Mouse (Mus musculus) adrenal gland, postnatal 36 days (tissue): ENCODE measurements around the gene Ccdc69. TPM values are rescaled to one million over a fixed set of nuclear protein-coding genes. Genes with fewer than 3 reads are reported as not detected.
"Not testable (repeated sequence)": the region's sequence is repeated elsewhere in the genome, so short reads cannot be mapped to it uniquely, and the experiment has no call there.

Experiments used
- DNase-seq, 2 experiments: peaks; one replicate each; pipeline ENCODE4 v3.0.0; 2021; ENCODE audit warnings: mixed read lengths in 1 of 2
- total RNA-seq, 2 experiments: library from RNA; stranded (reverse); gene quantifications; 2 replicates each; pipeline ENCODE4 v1.2.3; 2021

Gene Ccdc69
- total RNA-seq, 2 experiments from 2014 or later: 7.3 to 10.0 TPM

DNA sequence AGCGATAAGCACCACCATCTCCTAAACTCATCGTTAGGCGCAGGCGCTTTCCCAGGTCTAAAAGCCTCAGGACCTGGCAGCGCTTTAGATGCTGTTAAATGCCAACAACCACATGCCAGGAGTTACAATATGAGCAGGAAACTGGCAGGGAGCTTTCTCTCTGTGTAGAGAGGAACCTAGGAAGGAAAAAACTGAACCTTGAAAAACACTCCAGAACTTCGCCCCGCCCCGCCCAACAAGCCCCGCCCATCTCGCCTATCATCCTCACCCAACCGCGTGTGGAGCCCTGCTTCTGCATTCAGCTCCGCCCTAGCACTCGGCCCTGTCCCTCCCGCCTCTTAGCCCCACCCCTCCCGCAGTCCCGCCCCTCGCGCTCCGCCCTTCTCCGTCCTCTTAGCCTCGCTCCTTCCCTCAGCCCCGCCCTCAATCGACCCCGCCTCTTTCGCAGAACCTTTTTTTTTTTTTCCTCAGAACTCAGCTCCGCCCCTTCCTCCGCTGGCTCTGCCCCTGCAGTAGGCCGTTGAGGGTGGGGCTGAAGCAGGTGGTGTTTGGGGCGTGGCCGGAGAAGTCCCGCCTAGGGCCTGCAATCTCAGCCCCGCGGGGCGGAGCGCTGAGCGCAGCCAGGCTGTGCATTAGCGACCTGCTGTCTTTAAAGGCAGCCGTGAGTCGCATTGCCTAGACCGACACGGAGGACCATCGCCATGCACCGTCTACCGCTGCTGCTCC lies 19.7 kb upstream of the Ccdc69 start, which contains the start of gene Gm2a:
Gm2a (plus strand) TSS at position 653 of the 726 bp plus-strand sequence.
- DNase-seq: peak; percentile 96 to 98

DNA sequence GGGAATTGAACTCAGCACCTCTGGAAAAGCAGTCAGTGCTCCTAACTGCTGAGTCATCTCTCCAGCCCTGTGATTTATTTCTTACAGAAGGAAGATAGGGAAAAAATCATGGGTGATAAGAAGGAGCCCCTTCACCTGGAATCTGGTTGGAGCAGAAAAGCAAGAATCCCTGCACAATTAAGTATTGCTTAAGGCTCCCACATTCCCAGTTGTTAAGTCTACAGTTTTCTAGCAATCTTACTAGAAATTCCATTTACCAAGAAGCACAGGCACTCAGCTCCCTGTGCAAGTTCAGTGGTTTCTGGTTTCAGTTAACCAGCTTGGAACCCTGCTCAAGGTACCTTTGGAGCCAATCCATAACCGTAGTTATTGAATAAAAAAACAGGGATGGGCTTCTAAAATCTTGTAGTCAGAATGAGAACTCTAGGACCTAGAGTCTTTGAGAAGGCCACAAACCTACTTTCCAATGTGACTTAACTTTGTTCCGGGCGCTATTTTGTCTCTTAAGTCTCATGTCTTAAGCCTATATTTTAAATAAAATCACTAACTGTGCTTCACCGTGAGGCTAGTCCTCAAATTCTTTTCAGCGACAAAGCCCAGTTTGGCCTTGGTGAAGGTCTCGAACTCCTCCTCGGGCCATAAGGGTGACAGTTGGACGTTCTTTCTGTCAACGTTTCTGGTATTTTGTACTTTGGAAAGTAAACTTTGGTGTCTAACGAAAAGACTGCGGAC lies 19.0 kb upstream of the Ccdc69 start:
- no peak for DNase-seq

DNA sequence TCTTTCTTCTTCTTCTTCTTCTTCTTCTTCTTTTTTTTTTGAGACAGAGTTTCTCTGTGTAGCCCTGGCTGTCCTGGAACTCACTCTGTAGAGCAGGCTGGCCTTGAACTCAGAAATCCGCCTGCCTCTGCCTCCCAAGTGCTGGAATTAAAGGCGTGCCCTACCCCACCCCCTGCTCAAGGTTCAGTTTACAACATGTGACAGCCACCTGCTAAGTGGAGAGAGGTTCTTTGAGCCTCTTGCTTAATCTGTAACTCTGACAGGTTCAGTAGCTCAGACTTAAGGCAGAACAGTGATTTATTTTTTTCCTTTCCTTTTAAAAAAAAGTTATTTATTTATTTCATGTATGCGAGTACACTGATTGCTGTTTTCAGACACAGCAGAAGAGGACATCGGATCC lies 18.4 kb upstream of the Ccdc69 start:
- DNase-seq: not testable (repeated sequence)

DNA sequence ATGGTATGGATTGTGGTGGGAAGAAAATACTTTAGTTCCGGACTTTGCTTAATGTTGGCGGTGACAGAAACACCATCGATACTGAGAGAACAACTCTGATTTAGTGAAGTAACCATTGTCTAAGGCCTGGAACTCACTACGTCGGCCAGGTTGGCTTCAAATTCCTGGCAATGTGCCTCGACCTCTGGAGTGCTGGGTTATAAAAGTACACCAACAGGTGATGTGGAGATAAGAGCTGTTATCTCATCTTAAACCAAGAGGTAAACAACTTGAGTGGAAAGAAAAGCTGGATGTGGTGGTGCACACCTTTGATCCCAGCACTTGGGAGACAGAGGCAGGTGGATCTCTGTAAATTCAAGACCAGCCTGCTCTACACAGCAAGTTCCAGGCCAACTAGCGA lies 15.2 kb upstream of the Ccdc69 start:
- no peak for DNase-seq

DNA sequence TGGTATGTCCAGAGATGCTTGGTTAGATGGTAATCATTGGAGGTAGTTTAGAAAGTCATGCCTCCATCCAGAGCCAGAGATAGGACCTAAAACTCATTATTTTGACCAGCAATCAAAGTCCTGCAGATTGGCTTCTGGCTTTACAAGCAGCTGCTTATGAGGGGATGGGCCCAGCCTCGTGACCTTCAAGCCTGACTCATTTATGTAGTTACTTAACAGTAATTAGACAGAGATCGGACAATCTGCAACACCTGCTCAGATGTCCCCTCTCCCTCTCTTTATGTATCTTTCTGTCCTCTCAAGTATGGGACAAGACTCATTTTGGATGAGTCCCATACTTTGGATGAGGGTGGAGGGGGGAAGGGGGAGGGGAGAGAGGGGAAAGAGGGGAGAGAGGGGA lies 12.0 kb upstream of the Ccdc69 start:
- DNase-seq: no peak

DNA sequence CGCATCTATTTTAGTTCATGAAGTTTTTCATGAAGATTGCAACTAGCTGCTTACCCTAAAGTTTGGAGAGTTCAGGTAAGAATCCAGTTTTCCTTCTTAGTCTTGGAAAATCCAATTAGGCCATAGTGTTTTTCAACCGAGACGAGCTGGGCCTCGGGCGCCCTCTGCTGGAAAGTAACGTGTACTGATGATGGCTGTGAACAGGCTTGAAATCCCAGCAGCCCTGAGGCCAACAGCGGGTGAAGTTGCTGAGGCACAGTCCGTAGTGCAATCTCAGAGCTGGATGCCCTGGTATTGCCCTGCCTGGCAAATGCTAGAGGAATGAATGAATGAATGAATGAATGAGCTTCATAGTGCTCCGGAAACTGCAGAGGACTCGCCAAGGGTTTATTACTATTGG lies 9.1 kb upstream of the Ccdc69 start:
- peak; percentile 79 to 81 for DNase-seq

DNA sequence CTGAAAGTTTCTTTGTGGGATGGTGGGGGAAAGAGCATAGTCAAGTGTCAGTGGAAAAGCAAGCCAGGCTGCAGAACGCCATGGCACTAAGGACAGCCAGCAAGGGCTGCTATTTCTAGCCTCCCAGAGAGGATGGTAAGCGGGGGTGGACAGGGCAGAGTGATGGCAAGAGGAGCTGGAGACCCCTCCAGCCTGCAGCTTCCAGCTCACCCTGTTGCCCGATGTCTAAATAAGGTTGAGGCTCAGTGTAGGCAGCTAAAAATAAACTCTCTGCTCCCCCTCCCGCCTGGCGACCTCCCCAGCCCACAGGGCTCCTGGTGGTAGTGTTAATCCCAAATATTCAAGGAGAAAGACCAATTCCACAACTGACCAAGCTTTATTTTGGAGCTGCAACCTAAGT lies 7.5 kb upstream of the Ccdc69 start:
- no peak for DNase-seq

DNA sequence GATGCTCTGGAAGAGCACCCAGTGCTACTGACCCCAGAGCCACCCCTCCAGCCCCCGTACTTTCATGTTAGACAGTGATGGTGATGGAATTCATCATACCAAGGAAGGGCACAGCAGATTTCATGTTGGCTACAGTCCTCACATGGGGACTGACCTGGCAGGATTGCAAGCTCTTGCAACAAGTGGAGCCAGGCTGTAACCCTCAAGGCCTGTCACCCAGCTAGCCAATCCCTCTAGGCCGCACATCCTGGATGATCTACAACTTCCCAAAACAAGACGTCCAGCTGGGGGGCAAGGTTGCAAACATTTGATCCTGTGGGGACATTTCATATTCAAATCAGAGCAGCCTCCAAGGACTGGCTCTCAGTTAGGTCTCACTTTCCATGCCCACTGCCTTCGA lies 6.7 kb upstream of the Ccdc69 start:
- peak; percentile 67 to 78 for DNase-seq

DNA sequence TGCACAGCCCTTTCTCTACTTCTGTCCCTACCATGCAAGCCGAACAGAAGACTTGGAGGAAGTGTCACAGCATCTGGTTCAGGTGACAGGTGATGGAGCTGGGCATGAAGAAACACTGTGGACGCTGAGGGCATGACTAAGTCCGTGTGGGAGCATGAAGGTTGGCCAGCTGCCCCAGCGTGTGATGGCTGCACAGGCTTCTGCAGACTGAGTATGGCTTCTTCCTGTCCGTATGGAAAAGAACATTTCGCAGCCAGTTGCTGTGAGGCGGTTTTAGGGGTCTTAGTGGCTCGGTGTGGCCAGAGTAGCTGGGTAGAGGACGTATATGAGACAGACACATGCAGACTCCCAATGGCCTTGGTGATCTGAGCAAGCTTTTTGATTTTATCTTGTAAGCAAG lies 3.3 kb upstream of the Ccdc69 start:
- DNase-seq: peak; percentile 64 to 65

DNA sequence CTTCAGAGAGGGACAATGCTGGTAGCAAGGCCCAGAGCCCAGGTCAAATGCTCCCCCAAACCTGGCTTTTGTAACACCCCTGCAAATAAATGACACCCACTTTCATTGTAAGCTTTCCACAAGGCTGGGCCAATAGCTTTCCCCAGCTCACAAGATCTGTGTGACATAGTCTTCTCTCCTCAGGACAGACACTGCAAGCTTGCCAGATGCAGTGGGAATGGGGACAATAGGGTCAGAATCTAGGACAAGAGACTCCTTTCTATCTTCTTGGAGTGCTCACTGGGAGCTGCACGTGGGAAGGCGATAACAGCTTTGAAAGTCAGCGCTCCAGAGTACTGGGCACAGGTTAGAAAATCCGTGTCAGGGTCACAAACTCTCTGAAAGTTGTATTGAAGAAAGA lies 1.2 kb upstream of the Ccdc69 start:
- DNase-seq: no peak

DNA sequence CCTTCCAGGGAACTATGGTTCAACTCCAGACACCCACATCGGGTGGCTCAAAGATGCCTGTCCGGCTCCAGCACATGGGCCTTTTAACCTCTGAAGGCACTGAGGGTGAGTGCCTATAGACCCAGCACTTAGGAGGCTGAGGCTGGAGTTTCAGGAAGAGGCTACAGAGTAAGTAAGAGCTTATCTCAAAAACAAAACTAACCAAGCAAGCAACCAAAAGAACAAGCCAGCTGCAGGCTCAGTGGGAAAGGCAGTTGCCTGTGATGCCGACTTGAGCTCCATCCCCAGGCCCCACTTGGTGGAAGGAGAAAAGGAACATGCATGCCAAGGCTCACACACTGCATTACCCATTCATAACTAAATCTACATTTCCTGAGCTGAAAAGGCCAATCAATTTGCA lies 571 bp upstream of the Ccdc69 start:
- no peak for DNase-seq

DNA sequence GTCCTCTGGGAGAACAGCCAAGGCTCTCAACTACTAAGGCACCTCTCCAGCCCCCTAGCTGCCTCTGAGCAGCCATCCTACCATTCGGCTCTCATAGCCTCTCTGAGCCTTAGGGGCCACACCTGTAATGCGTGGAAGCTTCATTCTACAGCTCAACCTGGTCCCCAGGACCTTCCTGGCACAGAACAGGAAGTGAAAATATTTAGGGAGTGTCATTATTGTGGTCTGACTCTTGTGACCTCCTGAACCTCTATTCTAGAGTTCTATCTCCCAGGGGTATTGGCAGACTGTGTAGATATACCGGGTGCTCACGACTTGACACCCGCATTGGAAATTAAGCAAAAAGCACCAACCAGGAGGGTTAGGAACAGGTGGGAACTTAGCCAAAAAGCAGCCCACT lies 1.7 kb downstream of the Ccdc69 start:
- DNase-seq: no peak

DNA sequence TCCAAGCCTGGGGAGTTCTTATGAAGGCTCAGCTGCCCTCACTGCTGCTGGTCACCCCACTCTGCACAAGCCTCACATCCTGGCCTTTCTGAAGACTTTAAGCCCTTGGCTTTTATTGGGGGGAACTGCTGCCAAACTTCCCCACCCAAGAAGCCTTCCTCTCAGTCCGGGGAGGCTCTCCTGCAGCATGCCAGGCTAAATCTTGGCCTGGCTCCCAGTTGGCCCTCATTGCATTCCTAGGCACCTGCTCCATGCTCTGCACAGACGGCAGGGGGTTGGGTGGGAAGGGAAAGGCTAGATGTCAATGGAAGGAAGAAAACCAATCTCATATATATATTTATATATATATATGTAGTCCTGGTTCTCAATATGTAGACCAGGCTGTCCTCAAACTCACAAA lies 2.3 kb downstream of the Ccdc69 start:
- peak; percentile 38 to 62 for DNase-seq

DNA sequence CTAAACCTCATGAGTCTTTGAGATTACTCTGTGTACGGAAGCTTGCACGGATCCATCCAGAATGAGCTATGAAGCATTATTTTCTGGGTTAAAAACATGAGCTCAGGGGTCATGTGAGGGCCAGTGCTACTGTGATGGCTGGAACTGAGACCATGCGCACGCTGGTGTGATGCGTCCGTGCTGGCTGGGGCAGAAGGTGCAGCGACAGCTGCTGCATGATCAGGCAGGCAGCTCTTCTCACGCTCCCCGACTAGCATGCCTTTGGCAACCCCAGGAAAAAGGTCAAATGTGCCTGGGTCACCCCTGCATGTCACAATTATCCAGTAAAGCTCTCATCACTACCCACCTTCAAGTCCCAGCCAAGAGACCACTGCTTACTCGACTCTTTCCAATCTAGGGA lies 4.7 kb downstream of the Ccdc69 start:
- no peak for DNase-seq

DNA sequence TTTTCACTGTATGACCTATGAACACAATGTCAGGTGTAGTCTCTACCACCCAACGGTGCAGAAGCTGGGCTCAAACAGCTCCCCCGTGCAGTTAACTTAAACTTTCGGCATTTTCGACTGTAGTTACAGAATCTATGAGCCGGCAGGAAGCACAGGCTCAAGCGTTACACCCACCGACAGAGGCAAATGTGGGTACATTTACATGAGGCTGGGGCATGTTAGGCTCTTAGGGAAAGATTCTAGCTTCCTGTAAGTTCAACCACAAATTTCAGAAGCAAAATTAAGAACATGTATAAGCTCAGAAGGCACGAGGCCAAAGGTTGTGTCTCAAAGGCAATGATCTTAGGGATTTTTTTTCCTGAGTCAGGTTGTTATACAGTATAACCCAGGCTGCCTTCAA lies 5.5 kb downstream of the Ccdc69 start:
- DNase-seq: no peak

DNA sequence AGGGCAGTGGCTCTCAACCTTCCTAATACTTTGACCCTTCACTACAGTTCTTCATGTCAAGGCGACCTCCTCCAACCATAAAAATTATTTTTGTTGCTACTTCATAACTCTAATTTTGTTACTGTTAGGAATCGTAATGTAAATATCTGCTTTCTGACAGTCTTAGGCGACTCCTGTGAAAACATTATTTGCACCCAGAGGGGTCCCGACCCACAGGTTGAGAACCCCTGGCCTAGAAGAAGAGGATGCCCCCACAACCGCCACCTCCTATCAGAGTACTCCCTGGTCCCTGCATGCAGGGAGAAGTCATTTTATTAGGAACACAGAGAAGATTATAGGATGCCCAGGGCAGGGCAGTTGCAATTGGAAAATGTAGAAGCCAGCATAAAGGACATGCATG lies 6.6 kb downstream of the Ccdc69 start:
- no peak for DNase-seq

DNA sequence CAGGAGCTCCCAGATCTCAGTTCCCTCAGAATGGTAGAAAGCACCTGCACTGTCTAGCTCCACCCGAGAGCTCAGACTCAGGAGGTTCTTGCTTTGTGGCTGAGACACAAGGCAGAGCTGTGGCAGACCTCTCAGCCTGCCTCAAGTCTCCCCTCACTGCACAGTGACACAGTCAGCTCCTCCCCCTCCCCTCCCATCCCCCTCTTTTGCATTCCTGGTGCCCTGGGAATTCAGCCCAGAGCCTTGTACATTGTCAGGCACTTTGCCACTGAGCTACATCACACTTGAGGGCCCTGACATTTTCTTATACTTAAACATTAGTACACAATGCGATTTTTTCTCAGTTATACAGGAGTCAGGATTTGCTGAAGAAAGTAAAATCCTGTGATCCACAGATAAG lies 8.9 kb downstream of the Ccdc69 start:
- no peak for DNase-seq

DNA sequence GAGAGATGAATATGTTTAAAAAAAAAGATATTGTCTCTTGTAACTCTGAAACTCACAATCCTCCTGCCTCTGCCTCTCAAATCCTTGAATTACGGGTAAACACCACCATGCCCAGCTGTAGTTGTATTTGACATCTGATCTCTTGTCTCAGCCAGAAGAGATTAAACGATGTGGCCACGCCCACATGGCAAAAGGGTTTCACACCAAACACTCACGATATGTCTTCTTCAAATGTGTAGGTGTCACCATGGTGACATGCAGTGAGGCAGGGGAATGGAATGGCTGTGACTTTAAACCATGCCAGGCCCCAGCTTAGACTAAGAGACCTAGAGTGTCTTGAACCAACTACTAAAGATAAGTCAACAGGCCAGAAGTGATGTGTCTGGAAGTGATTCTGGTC lies 11.0 kb downstream of the Ccdc69 start:
- DNase-seq: no peak

DNA sequence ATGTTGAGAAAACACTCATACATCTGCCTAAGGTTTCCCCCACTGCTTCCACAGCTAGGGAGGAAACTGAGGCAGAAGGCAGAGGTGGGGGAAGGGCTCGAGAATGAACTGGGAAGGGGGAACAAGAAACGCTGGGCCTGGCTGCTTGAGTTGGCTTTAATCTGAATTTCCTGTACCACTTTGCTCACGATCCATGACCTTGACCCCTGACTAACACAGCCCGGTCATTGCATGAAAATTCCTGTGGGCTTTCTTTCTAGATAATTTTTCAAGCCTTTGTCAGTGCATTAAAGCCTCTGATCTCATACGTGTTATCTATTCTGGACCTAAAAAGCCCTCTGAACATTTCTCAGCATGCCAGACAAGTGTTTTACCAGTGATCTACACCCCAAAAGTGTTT lies 15.1 kb downstream of the Ccdc69 start:
- DNase-seq: peak; percentile 45 to 63

DNA sequence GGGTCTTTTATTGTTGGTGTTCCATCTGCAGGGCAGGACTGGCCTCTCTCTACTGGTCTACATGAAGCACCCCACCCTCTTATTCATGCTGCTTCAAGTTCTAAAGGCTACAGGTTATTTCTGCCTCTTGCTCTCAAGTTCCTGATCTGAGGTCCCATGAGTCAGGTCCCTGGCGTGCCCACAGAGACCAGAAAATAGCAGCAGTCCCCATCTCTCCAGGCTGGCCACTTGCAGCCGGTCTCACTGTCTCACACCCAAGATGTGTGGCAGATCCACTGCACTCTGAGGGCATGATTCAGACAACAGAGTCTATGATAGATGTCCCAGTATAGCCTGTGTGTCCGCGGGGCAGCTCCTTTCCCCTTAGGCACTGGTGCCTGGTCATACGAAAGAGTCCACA lies 17.1 kb downstream of the Ccdc69 start:
- DNase-seq: no peak

DNA sequence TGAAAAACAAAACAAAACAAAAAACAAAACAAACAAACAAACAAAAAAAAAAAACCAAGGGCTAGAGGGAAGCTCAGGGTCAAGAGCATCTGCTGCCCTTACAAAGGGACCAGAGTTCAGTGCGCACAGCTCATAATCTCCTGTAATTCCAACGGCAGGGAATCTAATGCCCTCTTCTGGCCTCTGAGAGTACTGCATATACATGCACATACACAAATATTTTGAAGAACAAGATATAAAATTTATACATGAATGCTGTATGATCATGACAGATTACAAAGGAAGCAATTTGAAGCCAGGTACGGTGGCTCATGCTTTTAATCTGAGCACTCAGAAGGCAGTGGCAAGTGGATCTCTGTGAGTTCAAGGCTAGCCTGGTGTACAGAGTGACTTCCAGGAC lies 20.4 kb downstream of the Ccdc69 start:
- DNase-seq: no peak

DNA sequence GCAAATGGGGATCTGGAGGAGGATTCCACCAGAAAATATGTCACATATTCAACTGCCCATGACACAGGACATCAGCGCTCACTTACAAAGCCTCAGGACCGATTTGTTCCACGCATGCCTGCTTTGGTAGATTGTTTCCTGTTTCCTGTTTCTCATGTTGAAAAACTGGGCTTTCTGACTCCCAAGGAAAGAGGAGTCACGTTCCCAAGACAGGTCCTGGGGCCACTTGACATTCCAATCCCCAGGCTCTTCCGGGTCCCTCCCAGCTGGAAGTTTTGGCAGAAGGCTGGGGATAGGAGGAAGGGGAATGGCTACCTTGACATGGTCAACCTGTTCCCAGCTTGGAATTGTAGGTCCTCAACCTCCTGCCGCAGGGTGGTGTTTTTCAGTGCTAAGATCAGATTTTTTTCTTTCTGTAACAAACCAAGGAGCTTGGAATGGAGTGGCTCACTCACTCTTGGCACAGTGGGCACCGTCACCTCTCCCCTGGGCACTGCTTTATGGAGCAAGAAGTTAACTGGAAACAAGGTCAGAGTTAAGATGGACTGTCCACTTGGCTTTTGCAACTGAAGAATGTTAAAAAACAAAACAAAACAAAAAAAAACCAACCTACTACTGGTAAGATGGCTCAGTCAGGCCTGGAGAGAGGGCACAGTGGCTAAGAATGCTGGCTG lies 27.0 kb downstream of the Ccdc69 start:
- no peak for DNase-seq

DNA sequence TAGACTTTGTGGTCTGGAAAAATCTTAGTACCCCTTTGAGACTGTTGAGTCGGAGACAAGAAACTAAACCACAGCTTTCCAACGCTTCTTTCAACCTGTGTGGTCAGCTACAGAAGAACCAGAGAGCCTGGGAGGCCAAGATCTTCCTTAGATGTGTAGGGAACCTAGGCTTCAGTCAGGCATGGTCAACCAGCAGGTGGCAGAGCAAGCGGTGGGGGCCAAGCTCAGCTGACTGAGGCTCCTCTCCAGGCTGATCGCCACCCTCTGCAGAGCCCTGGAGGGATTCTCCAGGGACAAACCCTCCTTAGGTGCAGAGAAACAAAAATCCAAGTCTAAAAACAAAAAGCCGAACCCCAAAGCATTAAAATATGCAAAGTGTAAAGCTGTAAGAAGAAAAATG lies 31.3 kb downstream of the Ccdc69 start:
- DNase-seq: peak; percentile 82 to 86
